Mouse (Mus musculus): Measurements from ENCODE around the gene Rdh19.

DNA sequence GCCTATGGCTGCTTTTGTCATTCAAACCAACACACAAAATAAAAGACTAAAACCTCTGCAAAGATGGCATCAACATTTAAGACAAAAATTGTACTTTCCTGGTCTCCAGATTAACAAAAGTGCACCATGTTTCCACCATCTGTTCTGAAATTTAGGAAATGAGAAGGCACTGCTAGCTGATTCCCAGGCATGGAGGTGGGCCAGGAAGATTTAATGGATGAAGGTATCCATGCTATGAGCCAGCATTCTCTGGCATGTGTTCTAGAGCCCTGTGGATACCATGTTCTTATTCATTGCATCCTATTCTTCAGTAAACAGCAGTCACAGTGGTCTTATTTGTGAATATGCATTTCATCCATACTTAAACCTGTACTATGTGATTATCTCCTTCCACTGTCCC, 6.6 kb downstream of the Rdh19 start:
- no peak for TF ChIP-seq EP300 (IDR thresholded peaks at IDR 0.05; ENCODE audit: low read depth)
- no peak for TF ChIP-seq CTCF (IDR thresholded peaks at IDR 0.05; ENCODE audit: low read depth)
